In the genomic region with DNA sequence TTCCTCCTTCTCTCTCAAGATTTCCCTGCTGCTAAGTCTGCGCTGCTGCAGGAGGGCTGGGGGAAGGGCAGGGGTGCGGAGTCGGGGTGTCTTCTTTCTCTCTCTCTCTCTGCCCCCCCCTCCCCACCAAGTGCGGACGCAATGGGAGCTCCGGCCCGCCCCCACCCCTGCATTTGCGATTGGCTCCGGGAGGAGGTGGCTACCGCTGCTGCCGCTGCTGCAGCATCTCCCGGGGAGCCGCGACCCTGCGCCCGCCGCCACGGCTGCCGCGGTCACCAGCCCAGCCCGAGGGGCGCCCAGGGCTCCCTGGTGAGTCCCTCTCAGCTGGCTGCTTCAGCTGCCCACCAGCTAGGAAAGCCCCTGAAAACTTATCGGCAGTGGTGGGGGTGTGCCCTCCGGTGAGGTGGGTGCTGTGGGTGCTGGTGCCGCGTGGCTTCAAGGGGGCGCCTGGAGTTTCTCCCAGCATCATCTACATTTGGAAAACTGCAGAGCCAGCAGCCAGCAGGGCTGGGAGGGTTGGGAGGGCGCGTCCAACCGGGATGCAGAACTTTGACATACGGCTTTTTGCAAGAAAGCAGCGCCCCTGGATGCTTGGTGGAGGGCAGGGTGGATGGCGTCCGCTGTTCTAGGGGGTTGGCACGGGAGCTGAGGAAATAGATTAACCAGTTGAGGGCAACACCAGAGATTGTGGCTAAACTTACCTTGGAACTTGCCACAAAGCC, we compare ENCODE assay signal across 8 mouse cellular contexts. TPM values are rescaled to one million over a fixed set of nuclear protein-coding genes. Genes with fewer than 3 reads are reported as not detected.
A peak's percentile ranks its signal among the peaks of the same experiment; 100 is the strongest.
DNase-seq lines count a peak whose midpoint lies in the region; ATAC-seq and TF ChIP-seq lines count a peak whose summit lies in the region.

No protein-coding gene starts in this region.

- TF ChIP-seq EP300 in liver, postnatal 0 days (IDR thresholded peaks at IDR 0.05; ENCODE audit: low read depth) = no peak

- intact Hi-C loops in gastrocnemius, postnatal 14 days (cut with DNase I; ENCODE audit: low total_unique reads) = no loop called here

- DNase-seq in liver = peak; percentile 18
- no peak for DNase-seq in liver, postnatal 0 days
- peak; percentile 58 for DNase-seq in limb, embryonic 10.5 days (ENCODE audit: low spot score)
- DNase-seq in retina, postnatal 1 day = peak; percentile 67
- DNase-seq in gastrocnemius, postnatal 14 days = no peak
- no peak for DNase-seq in adrenal gland, postnatal 36 days
- no peak for DNase-seq in right cerebral cortex, adult 18-20 months

- H3K4me2 ChIP-seq in liver, postnatal 0 days (ENCODE audit: low read depth, low read length) = no peak overlapping the region
- peak overlapping the region; percentile 69 for H3K4me2 ChIP-seq in embryonic facial prominence, embryonic 15.5 days (replicated peaks)

- H3K27me3 ChIP-seq in liver, postnatal 0 days (ENCODE audit: insufficient read depth, low read length) = peaks cover 55% of the 10 kb centered on the region
- peaks cover 64% of the 10 kb centered on the region for H3K27me3 ChIP-seq in embryonic facial prominence, embryonic 15.5 days
- peaks cover 89% of the 10 kb centered on the region for H3K27me3 ChIP-seq in limb, embryonic 10.5 days (ENCODE audit: low read depth, poor library complexity, severe bottlenecking)

- WGBS in liver, postnatal 0 days (ENCODE audit: insufficient replicate concordance) = 2% methylated on average over 27 of the region's 35 CpGs
- WGBS in embryonic facial prominence, embryonic 15.5 days = 1% methylated on average over 33 of the region's 35 CpGs
- WGBS in limb, embryonic 10.5 days = 2% methylated on average over 34 of the region's 35 CpGs

- no peak overlapping the region for H3K9ac ChIP-seq in liver, postnatal 0 days (replicated peaks)
- no peak overlapping the region for H3K9ac ChIP-seq in embryonic facial prominence, embryonic 15.5 days

- TF ChIP-seq CTCF in liver, postnatal 0 days (IDR thresholded peaks at IDR 0.05; ENCODE audit: low read depth) = no peak

- H3K4me3 ChIP-seq in liver, postnatal 0 days (ENCODE audit: low read depth, low read length) = no peak overlapping the region
- H3K4me3 ChIP-seq in embryonic facial prominence, embryonic 15.5 days (replicated peaks) = peak overlapping the region; percentile 41
- H3K4me3 ChIP-seq in limb, embryonic 10.5 days = peak overlapping the region; percentile 57

- no peaks in the 10 kb centered on the region for H3K36me3 ChIP-seq in liver, postnatal 0 days (replicated peaks; ENCODE audit: insufficient read depth, low read length)
- H3K36me3 ChIP-seq in embryonic facial prominence, embryonic 15.5 days = no peaks in the 10 kb centered on the region
- H3K36me3 ChIP-seq in limb, embryonic 10.5 days = no peaks in the 10 kb centered on the region

- H3K9me3 ChIP-seq in liver, postnatal 0 days (ENCODE audit: low read length) = no peaks in the 10 kb centered on the region
- no peaks in the 10 kb centered on the region for H3K9me3 ChIP-seq in embryonic facial prominence, embryonic 15.5 days (replicated peaks)
- no peaks in the 10 kb centered on the region for H3K9me3 ChIP-seq in limb, embryonic 10.5 days (replicated peaks)

- no peaks in the 10 kb centered on the region for H3K4me1 ChIP-seq in liver, postnatal 0 days (ENCODE audit: insufficient read depth)
- H3K4me1 ChIP-seq in embryonic facial prominence, embryonic 15.5 days = peaks cover 15% of the 10 kb centered on the region
- peaks cover 23% of the 10 kb centered on the region for H3K4me1 ChIP-seq in limb, embryonic 10.5 days

- ATAC-seq in liver, postnatal 0 days = no peak
- ATAC-seq in embryonic facial prominence, embryonic 15.5 days (ENCODE audit: insufficient number of reproducible peaks, low FRiP score, low TSS enrichment, low read depth) = no peak

- no peak overlapping the region for H3K27ac ChIP-seq in liver, postnatal 0 days (ENCODE audit: low read depth)
- H3K27ac ChIP-seq in embryonic facial prominence, embryonic 15.5 days (replicated peaks) = no peak overlapping the region
- H3K27ac ChIP-seq in limb, embryonic 10.5 days = peak overlapping the region; percentile 47

RNA-seq across cellular contexts. Expression of a gene that starts 51.6 kb away (rescaled TPM):
- 0.08 and 0.11 TPM in 2 replicates for polyA plus RNA-seq in liver, postnatal 0 days (2015; fragmentation: Nextera tagmentation; extraction: Ambion mirVana)
- polyA plus RNA-seq in embryonic facial prominence, embryonic 15.5 days (2015; fragmentation: Nextera tagmentation; extraction: Ambion mirVana) = not detected in 2 replicates
- polyA plus RNA-seq in limb, embryonic 10.5 days (2016; fragmentation: Nextera tagmentation; extraction: Ambion mirVana) = 0.83 and 2.8 TPM in 2 replicates
- total RNA-seq in gastrocnemius, postnatal 14 days (2021) = not detected
- total RNA-seq in adrenal gland, postnatal 36 days (2021) = under 1 TPM in 1 of 2 experiments, not detected in 1; 0.10 TPM

Comparison
In these comparisons a context has a peak if more than half of its experiments do, and no peak if none do; other contexts are left out.
1. DNase-seq: peak in liver (single experiment), limb, embryonic 10.5 days (single experiment) and retina, postnatal 1 day (single experiment); none in liver, postnatal 0 days (single experiment), gastrocnemius, postnatal 14 days (single experiment), adrenal gland, postnatal 36 days (0 of 2) and right cerebral cortex, adult 18-20 months (single experiment).